Mouse (Mus musculus) E14TG2a.4 (cell line): ENCODE data around the gene Mrps18a.

Experiments used
- H3K27me3 ChIP-seq: 2 replicates; pipeline ENCODE4 v1.6.1; 2014; ENCODE audit warnings: low read length, control low read depth; ENCODE audit not compliant: insufficient read depth
- H3K36me3 ChIP-seq: 2 replicates; pipeline ENCODE4 v1.6.1; 2014; ENCODE audit warnings: low read length, control low read depth; ENCODE audit not compliant: insufficient read depth
- H3K4me1 ChIP-seq: replicated peaks from 2 replicates; pipeline ENCODE4 v1.6.1; 2014; ENCODE audit warnings: low read depth, low read length, control low read depth
- H3K4me3 ChIP-seq: replicated peaks from 2 replicates; pipeline ENCODE4 v1.5.1; 2014; ENCODE audit warnings: mild to moderate bottlenecking, low read length
- H3K9me3 ChIP-seq: 2 replicates; pipeline ENCODE4 v1.6.1; 2014; ENCODE audit warnings: low read length, control low read depth
- CTCF ChIP-seq: conservative IDR thresholded peaks from 2 replicates; pipeline ENCODE4 v1.5.1; 2014; ENCODE audit warnings: low read length
- NANOG ChIP-seq: IDR thresholded peaks from 2 replicates; pipeline ENCODE4 v1.6.1; 2014; ENCODE audit warnings: borderline replicate concordance, low read length, mixed read lengths
- POU5F1 ChIP-seq: IDR thresholded peaks from 2 replicates; pipeline ENCODE4 v1.6.1; 2014; ENCODE audit warnings: low read length, borderline replicate concordance

The Mrps18a gene

GRCm38 (mm10) chr17:46168768-46169167, 58.0 kb downstream of the Mrps18a start:
- H3K9me3 ChIP-seq = no peaks in the 10 kb centered on the region
- no peaks in the 10 kb centered on the region for H3K27me3 ChIP-seq
- H3K4me3 ChIP-seq = no peak overlapping the region
- peaks cover 96% of the 10 kb centered on the region for H3K36me3 ChIP-seq
- H3K4me1 ChIP-seq = peaks cover 61% of the 10 kb centered on the region
- no peak for TF ChIP-seq CTCF
- no peak for TF ChIP-seq POU5F1
- TF ChIP-seq NANOG = no peak

DNA sequence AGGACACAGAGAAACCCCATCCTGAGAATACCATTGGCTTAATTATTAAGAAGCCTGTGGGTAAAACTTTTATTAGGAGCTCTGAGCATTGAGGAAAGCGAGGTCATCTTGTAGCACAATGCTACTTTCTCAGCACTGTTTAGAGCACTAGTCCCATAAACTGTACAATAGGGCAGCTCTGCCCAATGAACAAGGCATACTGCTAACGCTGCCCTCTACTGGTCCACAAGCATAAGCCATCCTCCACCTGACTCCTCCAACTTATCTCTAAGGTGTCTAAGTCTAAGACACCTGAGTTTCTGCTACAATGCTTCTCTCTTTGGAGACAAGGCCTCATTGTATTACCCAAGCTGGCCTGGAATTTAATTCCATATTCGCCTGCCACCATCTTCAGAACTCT, 59.8 kb downstream of the Mrps18a start:
- no peaks in the 10 kb centered on the region for H3K27me3 ChIP-seq
- H3K36me3 ChIP-seq = peaks cover 87% of the 10 kb centered on the region

More for the DNA sequence above, 59.8 kb downstream of the Mrps18a start:
- H3K4me3 ChIP-seq = no peak overlapping the region
- TF ChIP-seq NANOG (no peak), CTCF (peak; percentile 59), POU5F1 (no peak)
- peaks cover 43% of the 10 kb centered on the region for H3K4me1 ChIP-seq
- H3K9me3 ChIP-seq = no peaks in the 10 kb centered on the region
